Mouse (Mus musculus) heart, postnatal 10 days (tissue): ENCODE data around the gene Dkkl1. TPM values are rescaled to one million over a fixed set of nuclear protein-coding genes. Genes with fewer than 3 reads are reported as not detected.

Source experiments
- DNase-seq, 2 experiments: peaks; one replicate each; pipeline ENCODE4 v3.0.0; 2021
- intact Hi-C: fragments of 180-260 bp; cut with DNase I; formaldehyde crosslinking; loops from one replicate; pipeline ENCODE4 v1.15.1; 2025
- total RNA-seq, 2 experiments: library from RNA; stranded (reverse); gene quantifications; 2 replicates each; pipeline ENCODE4 v1.2.3; 2021

The Dkkl1 gene
- total RNA-seq, 2 experiments from 2014 or later, result not detected

DNA sequence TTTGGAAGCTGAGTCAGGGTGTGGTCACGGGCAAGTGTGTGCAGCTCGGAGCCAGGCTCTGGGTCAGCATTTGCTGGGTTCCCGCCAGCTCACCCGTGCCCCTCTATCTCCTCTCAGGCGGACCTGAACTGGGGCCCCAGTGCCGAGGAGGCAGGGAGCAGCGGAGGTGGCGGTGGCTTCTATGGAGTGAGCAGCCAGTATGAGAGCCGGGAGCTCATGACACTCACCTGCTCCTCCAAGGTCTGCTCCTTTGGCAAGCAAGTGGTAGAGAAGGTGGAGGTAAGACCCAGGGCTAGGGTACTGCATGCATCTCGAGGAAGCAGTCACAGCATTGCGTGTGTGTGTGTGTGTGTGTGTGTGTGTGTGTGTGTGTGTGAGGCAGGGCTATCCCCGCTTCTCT is 19.2 kb upstream of the Dkkl1 start:
- no peak for DNase-seq
- intact Hi-C loops, result no loop called here

DNA sequence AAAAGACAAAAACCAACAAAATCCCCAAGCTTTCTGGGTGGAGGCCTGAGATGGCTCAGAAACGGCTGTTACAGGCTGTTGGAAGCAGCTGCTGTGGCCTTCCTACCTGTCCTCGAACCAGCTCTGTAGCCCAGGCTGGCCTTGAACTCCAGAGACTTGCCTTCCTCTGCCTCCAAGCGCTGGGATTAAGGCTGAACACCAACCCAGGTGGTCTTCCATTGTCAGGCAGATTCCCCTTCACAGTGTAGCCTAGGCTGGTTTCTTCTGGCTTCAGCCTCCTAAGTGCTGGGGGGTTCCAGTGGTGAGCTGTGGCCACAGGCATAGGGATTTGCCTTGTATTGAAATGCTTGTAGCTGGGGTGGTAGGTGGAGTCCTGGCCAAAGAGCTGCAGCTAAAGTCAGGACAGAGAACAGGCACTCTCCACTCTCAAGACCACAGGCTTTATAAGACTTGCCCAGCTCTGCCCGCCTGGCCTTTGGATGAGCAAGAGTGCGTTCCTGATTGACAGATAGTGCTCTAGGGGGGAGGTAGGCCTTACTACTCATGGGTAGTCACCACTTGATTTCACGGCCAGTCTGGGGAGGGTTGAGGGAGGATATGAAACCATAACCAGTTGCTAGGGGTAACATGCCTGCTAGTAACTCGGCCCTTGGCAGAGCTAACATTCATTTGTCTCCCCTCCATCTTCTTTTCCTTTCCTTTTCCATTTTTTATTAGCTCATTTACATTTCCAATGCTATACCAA is 17.7 kb upstream of the Dkkl1 start:
- no peak for DNase-seq
- intact Hi-C loops, result no loop called here

- intact Hi-C loops, result no loop called here
- no peak for DNase-seq
Measured at GRCm38 (mm10) chr7:45229046-45229445, 17.1 kb upstream of the Dkkl1 start.

- intact Hi-C loops, result no loop called here
- DNase-seq, result no peak
Measured at GRCm38 (mm10) chr7:45228548-45228947, 16.6 kb upstream of the Dkkl1 start.

DNA sequence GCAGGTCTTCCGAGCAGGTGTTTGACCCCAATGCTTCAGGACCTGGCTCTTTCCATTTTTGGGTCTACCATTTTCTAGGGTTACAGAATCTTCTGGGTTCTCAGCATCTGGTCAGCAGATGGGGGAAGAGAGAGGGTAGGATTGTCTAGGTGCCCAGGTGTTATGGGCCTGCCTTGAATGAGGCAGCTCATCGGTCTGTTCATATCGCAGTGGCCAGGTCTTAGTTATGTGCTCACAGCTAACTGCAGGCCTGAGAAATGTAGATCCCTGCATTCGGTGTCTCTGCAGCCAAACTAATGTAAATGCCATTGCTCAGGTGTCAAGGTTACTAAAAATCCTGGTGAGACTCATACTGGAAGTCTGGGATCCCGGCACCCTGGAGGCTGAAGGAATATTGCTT is 14.5 kb upstream of the Dkkl1 start:
- intact Hi-C loops, result no loop called here
- no peak for DNase-seq

DNA sequence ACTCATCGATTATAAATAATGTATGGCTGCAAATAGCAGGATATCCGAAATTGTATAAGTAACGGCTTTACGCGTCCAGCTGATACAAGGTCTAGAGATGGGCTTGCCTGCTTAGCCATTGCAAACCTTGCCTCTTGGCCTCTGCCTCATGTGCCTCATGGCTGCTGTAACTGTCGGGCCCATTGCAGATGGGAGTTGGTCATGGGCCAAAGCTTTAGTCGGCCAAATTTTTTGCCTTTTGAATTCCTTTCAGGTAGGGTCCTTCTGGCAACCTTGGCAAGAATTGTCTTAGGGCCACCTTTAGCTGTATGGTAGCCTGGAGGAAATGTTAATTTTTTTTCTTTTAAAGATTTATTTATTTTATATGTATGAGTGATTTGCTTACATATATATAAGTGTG is 12.9 kb upstream of the Dkkl1 start:
- no peak for DNase-seq
- intact Hi-C loops, result no loop called here

- intact Hi-C loops, result no loop called here
- no peak for DNase-seq
Measured at GRCm38 (mm10) chr7:45221680-45222079, 9.7 kb upstream of the Dkkl1 start.

DNA sequence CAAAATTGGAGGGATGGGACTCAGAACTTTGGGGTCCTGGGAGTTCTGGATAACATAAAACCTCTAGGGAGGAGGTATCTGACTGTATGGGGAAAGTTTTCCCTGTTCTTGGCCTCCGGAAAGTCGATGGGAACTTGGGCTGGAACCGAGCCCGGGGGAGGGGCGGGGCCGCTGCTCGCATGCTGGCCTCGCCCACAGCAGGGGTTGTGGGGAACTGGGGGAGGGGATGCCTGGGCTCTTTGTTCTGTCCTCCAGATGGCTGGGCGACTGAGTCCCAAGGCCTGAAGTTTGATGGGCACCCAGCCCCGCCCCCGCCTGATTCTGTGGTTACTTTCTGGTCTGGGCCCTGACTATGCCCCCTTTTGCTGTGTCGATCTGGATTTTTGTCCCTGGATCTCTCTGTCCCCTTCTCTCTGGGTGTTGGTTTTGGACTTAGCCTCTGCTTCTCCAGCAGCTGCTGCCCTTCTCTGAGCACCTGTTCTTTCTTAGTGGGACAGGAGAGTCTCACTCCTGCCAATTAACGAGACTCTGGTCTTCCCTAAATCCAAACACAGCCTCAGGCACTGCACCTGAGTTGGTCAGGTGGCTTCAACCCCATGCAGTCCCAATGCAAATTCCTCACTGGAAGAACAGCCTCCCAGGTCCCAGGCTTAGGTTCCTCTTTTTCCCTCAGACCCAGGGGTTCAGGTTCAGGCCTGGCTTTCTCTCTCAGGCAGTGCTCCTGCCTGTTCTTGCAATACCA is 4.7 kb upstream of the Dkkl1 start:
- peak; percentile 74 to 78 for DNase-seq
- intact Hi-C loops, result no loop called here

GRCm38 (mm10) chr7:45215673-45216441 is 3.9 kb upstream of the Dkkl1 start, which contains the start of gene Tead2:
TSS of gene Tead2 (plus strand) at chr7:45215753.
- DNase-seq, result peak; percentile 60 to 67
- intact Hi-C loops, result no loop called here

DNA sequence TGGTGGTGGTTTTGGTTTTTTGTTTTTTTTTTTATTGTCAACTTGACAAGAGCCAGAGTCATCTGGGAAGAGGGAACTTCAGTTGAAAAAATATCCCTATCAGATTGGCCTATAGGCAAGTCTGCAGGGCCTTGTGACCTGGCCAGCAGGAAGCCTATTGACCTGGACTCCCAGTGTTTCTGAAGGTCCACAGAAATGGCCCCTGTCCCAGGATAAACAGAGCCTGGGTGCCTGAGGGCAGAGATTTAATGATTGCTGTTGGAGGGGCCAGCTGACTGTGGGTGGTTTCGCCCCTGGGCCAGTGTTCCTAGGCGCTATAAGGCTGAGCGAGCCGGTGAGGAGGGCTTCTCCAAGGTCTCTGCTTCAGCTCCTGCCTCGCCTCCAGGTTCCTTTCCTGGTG is 1.8 kb upstream of the Dkkl1 start:
- intact Hi-C loops, result no loop called here
- no peak for DNase-seq

DNA sequence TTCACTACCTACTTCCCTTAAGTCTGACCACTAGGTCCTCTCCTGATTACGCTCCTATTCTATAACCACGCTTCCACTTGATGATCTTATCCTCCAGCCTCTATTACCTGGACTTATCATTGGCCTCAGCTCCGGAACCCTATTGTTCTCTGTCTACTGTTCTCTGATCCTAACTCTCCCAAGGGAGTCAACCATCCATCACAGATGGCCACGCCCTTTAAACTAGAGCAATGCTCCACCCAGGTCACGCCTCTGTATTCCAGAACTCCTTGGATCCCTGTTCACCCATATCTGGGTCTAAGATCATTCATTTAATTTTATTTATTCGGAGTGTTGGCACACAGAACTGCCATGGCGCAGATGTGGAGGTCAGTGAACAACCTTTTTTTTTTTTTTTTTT is 409 bp upstream of the Dkkl1 start:
- intact Hi-C loops, result no loop called here
- no peak for DNase-seq

GRCm38 (mm10) chr7:45211070-45211469 is 877 bp downstream of the Dkkl1 start:
- intact Hi-C loops, result no loop called here
- DNase-seq, result no peak

GRCm38 (mm10) chr7:45208260-45208659 is 3.7 kb downstream of the Dkkl1 start:
- intact Hi-C loops, result no loop called here
- DNase-seq, result no peak

DNA sequence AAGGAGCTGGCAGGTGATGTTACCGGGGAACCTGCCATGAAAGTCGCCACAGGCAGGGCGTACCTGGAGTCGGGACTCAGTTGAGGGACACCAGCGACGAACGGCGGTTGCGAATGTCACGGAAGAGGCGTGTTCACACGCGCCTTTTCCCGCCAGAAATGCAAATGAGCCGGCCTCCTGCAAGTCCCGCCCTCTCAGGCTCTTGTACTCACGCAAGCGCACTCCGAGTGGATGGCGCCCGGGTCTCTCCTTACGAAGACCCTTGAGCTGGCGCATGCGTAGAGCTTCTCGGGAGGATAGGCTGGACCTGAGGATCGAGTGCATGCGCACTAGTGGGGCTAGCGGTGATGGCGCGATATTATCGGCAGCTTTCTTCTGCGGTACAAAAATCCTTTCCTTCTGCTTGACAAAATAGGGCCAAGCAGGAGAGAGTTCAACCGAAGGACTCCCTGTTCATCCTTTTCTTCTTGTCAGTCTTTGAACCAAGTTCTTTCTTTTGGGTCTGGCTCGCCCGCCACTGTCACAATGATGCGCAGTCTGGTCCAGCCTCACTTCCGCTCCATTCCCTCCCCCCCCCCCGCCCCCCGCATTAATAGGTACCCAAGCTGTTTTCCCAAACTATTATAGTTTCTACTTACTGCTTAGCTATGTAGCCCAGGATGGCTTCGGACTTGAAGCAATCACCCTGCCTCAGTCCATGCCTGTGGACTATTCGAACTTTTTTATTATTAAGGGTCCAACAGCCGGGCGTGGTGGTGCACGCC is 7.4 kb downstream of the Dkkl1 start, which contains the start of gene Ccdc155:
Gene Ccdc155, minus strand, starts transcription at position 513 of the 764 bp plus-strand sequence.
- intact Hi-C loops, result no loop called here

DNA sequence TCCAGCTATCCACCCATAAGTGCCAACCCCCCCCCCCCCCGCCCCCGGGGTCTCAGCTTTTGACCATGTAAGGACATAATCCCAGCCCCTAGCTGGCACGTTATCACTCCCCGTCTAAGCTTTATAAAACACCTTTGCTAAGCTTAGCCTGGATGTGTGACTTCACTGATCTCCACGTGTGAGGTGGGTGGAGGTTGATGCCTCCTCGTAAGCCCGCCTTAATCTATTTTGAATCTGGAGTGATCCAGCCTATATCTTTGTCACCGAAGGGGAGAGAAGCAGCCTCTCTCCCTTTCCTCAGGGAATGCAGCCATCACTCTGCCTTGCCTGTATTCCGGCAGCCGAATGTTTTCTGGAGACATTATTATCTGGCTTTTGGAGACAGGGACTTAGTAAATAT is 9.3 kb downstream of the Dkkl1 start:
- intact Hi-C loops, result no loop called here
- DNase-seq, result no peak

More for the DNA sequence above, 7.4 kb downstream of the Dkkl1 start, which contains the start of gene Ccdc155:
- peak; percentile 87 to 89 for DNase-seq

DNA sequence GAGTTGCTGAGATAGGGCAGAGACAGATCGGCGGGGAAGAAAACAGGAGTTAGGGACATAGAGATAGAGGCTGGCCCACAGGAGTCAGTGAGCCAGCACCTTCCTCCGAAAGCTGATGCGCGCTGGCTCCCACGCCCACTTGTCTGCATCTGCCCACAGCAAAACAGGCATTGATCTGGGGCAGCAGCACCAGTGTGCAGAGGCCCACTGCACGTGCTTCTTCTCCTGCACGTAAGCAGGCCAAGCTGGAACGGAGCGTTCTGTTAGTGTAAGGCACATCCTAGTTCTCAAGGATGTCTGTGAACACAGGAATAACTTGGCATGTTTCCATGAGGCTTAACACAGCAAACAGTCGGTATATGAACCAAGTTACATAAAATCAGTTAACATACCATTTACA is 13.0 kb downstream of the Dkkl1 start:
- no peak for DNase-seq
- intact Hi-C loops, result loop anchor here (1.0 to 2.0 kb wide), 2 partner anchors 37 to 120 kb away; no protein-coding TSS in a partner anchor

GRCm38 (mm10) chr7:45198435-45198834 is 13.5 kb downstream of the Dkkl1 start:
- peak; percentile 84 to 87 for DNase-seq
- intact Hi-C loops, result loop anchor here (1.0 to 2.0 kb wide), 2 partner anchors 36 to 120 kb away; no protein-coding TSS in a partner anchor

DNA sequence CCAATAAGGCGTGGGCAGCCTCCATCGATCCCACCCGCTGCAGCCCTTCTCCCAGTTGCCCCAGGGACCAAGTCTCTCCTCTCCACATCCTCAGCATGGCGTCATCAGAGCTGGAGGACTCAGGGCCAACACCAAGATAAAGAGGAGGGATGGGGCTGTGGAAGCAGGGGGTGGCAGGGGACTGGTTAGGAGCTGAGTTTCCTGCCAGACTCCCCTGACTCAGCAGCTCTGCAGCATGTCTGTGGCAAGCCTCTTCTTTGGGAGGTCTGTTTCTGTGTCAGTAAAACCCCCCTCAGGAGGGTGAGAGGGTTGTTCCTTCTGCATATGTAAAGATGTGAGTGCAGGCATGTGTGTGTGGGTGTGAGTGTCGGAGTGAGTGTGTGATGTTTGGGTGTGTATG is 15.0 kb downstream of the Dkkl1 start:
- no peak for DNase-seq
- intact Hi-C loops, result no loop called here

- DNase-seq, result no peak
- intact Hi-C loops, result no loop called here
Measured at GRCm38 (mm10) chr7:45196176-45196535, 15.8 kb downstream of the Dkkl1 start.
